Mouse (Mus musculus) neutrophil, adult 65 days (primary cell): ENCODE results near the gene Olfr713. TPM values are rescaled to one million over a fixed set of nuclear protein-coding genes. Genes with fewer than 3 reads are reported as not detected.

Source experiments
- total RNA-seq: library from RNA; stranded (reverse); gene quantifications from 2 replicates; pipeline ENCODE4 v1.2.4, GENCODE M21; 2023

Olfr713 gene
- not detected in 2 replicates for total RNA-seq

DNA sequence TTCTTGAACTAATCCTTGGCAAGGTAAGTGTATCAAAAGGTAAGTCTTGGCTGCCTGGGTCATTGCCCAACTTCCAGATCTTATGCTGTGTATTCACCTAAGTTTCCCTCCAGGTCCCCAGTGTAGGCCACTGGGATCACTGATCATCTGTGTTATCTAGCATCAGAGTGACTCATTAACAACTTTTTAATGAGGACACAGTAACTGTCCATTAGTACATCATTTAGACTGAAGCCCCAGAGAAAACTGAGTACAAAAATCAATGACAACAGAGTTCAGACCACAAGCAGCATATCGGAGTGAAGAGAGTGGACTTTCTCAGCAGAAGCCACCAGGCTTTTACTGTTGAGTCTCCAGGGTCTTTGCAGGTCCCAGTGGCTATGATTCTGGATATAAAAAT is at the start of gene Olfr713:
Gene Olfr713, plus strand, starts transcription at position 301 of the 400 bp plus-strand sequence.

DNA sequence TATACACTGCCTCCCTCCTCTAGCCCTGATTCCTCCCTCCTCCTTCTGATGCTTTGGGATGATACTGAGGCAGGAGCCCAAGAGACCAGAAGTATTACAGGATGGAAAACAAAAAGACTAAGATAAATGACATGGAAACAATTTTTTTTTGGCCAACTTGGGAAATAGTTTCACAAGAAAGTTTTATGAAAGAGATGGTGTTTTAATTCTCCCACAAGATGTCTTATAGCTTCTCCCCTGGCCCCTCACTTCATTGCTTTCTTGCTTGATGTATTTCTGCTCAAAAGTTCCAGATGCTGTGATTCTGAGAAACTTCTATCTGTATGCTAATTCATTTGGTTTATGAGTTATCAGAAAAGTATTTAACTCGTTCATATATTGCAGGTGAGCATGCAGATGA is 25.0 kb upstream of the Olfr713 start, which contains the start of gene Olfr2:
Gene Olfr2, minus strand, starts transcription at position 101 of the 400 bp plus-strand sequence.

GRCm38 (mm10) chr7:107070681-107071080 is 39.7 kb downstream of the Olfr713 start, which contains the start of gene Olfr714:
Gene Olfr714, plus strand, starts transcription at chr7:107070981.

Other genes with a start within 250 kb of the Olfr713 start
- not detected in 2 replicates for gene Olfr699, start 238.0 kb upstream of the Olfr713 start, total RNA-seq
- not detected in 2 replicates for gene Olfr700, start 222.3 kb upstream of the Olfr713 start, total RNA-seq
- not detected in 2 replicates for gene Olfr701, start 217.0 kb upstream of the Olfr713 start, total RNA-seq
- gene Olfr702, start 197.3 kb upstream of the Olfr713 start, total RNA-seq, result not detected in 2 replicates
- gene Olfr703, start 187.8 kb upstream of the Olfr713 start, total RNA-seq, result not detected in 2 replicates
- gene Olfr704, start 168.0 kb upstream of the Olfr713 start, total RNA-seq, result not detected in 2 replicates
- not detected in 2 replicates for gene Olfr705, start 154.3 kb upstream of the Olfr713 start, total RNA-seq
- not detected in 2 replicates for gene Olfr706, start 143.0 kb upstream of the Olfr713 start, total RNA-seq
- not detected in 2 replicates for gene Olfr707, start 129.9 kb upstream of the Olfr713 start, total RNA-seq
- gene Olfr1532-ps1, start 123.2 kb upstream of the Olfr713 start, total RNA-seq, result not detected in 2 replicates
- gene Olfr709-ps1, start 99.0 kb upstream of the Olfr713 start, total RNA-seq, result 0.09 TPM in 1 of 2 replicates, not detected in the other
- not detected in 2 replicates for gene Olfr710, start 82.9 kb upstream of the Olfr713 start, total RNA-seq
- gene Olfr6, start 67.2 kb upstream of the Olfr713 start, total RNA-seq, result not detected in 2 replicates
- gene Olfr711, start 55.7 kb upstream of the Olfr713 start, total RNA-seq, result not detected in 2 replicates
- not detected in 2 replicates for gene Olfr2, start 25.1 kb upstream of the Olfr713 start, total RNA-seq
- not detected in 2 replicates for gene Olfr714, start 39.8 kb downstream of the Olfr713 start, total RNA-seq
- gene Olfr17, start 62.0 kb downstream of the Olfr713 start, total RNA-seq, result not detected in 2 replicates
- gene Olfr715b, start 79.2 kb downstream of the Olfr713 start, total RNA-seq, result not detected in 2 replicates
- not detected in 2 replicates for gene Olfr715, start 99.9 kb downstream of the Olfr713 start, total RNA-seq
- gene Olfr716, start 107.2 kb downstream of the Olfr713 start, total RNA-seq, result not detected in 2 replicates
- gene Nlrp14, start 135.8 kb downstream of the Olfr713 start, total RNA-seq, result not detected in 2 replicates
- not detected in 2 replicates for gene Rbmxl2, start 178.3 kb downstream of the Olfr713 start, total RNA-seq